Mouse (Mus musculus) forebrain, embryonic 12.5 days (tissue): ENCODE data around the gene D130043K22Rik. TPM values are rescaled to one million over a fixed set of nuclear protein-coding genes. Genes with fewer than 3 reads are reported as not detected.

Experiments used
- ATAC-seq: fragments of 200-750 bp; cut with Nextera tagmentation; 2 replicates; pipeline ENCODE4 v1.8.0; 2017; ENCODE audit warnings: moderate TSS enrichment; ENCODE audit not compliant: low FRiP score
- H3K27ac ChIP-seq: fragments of 300-500 bp; sonication (generic); 2 replicates; pipeline ENCODE4 v1.5.1; 2016; ENCODE audit warnings: mild to moderate bottlenecking
- H3K27me3 ChIP-seq: fragments of 300-500 bp; sonication (generic); 2 replicates; pipeline ENCODE4 v1.6.1; 2016; ENCODE audit warnings: mild to moderate bottlenecking
- H3K36me3 ChIP-seq: fragments of 300-500 bp; sonication (generic); replicated peaks from 2 replicates; pipeline ENCODE4 v1.6.1; 2016; ENCODE audit warnings: mild to moderate bottlenecking
- H3K4me1 ChIP-seq: fragments of 300-500 bp; sonication (generic); 2 replicates; pipeline ENCODE4 v1.6.1; 2016
- H3K4me2 ChIP-seq: fragments of 300-500 bp; sonication (generic); 2 replicates; pipeline ENCODE4 v1.6.1; 2016; ENCODE audit warnings: mild to moderate bottlenecking, moderate library complexity
- H3K4me3 ChIP-seq: fragments of 300-500 bp; sonication (generic); replicated peaks from 2 replicates; pipeline ENCODE4 v1.5.1; 2016; ENCODE audit warnings: mild to moderate bottlenecking
- H3K9ac ChIP-seq: fragments of 300-500 bp; sonication (generic); 2 replicates; pipeline ENCODE4 v1.6.1; 2016; ENCODE audit warnings: mild to moderate bottlenecking
- H3K9me3 ChIP-seq: fragments of 300-500 bp; sonication (generic); 2 replicates; pipeline ENCODE4 v1.6.1; 2016
- WGBS: fragments of 180-500 bp; shearing (Covaris S2); methylation state at CpG from one replicate; pipeline ENCODE4 v1.1.7; 2016; 5-methylcytosine and 5-hydroxymethylcytosine counted together
- polyA plus RNA-seq: library from polyadenylated mRNA; unstranded; fragments of >200 nt; fragmentation: Nextera tagmentation; extraction: Ambion mirVana; gene quantifications from 2 replicates; pipeline ENCODE4 v1.2.1, GENCODE M21; 2016

Gene D130043K22Rik
- 1.1 and 1.6 TPM in 2 replicates for polyA plus RNA-seq

GRCm38 (mm10) chr13:24844983-24845955, at the start of gene D130043K22Rik:
D130043K22Rik (plus strand) TSS chr13:24845135.
- ATAC-seq, result peak; percentile 95
- 9% methylated on average over 40 of the region's 40 CpGs for WGBS
- no peaks in the 10 kb centered on the region for H3K9me3 ChIP-seq
- H3K4me3 ChIP-seq, result peak within 1 kb of the TSS; percentile 56
- H3K4me2 ChIP-seq, result peak within 1 kb of the TSS; percentile 91
- H3K4me1 ChIP-seq, result peaks cover 12% of the 10 kb centered on the region
- H3K27me3 ChIP-seq, result no peaks in the 10 kb centered on the region
- H3K27ac ChIP-seq, result no peak within 1 kb of the TSS
- peaks cover 11% of the 10 kb centered on the region for H3K36me3 ChIP-seq
- peak within 1 kb of the TSS; percentile 54 for H3K9ac ChIP-seq

GRCm38 (mm10) chr13:24798686-24799085, 46.2 kb upstream of the D130043K22Rik start:
- 98% methylated on average over 4 of the region's 4 CpGs for WGBS
- H3K9ac ChIP-seq, result no peak overlapping the region
- H3K9me3 ChIP-seq, result no peaks in the 10 kb centered on the region
- H3K4me3 ChIP-seq, result no peak overlapping the region
- peaks cover 12% of the 10 kb centered on the region for H3K4me1 ChIP-seq
- no peak for ATAC-seq
- no peaks in the 10 kb centered on the region for H3K36me3 ChIP-seq
- H3K27me3 ChIP-seq, result no peaks in the 10 kb centered on the region
- H3K4me2 ChIP-seq, result no peak overlapping the region
- H3K27ac ChIP-seq, result no peak overlapping the region

- no peak for ATAC-seq
- H3K27ac ChIP-seq, result no peak overlapping the region
- no peaks in the 10 kb centered on the region for H3K9me3 ChIP-seq
- no peaks in the 10 kb centered on the region for H3K27me3 ChIP-seq
- no peaks in the 10 kb centered on the region for H3K36me3 ChIP-seq
- peak overlapping the region; percentile 82 for H3K4me2 ChIP-seq
- peaks cover 18% of the 10 kb centered on the region for H3K4me1 ChIP-seq
- peak overlapping the region; percentile 100 for H3K4me3 ChIP-seq
- peak overlapping the region; percentile 68; the same call in 1 of the 2 replicates for H3K9ac ChIP-seq
- 77% methylated on average over 5 of the region's 5 CpGs for WGBS
Observed at GRCm38 (mm10) chr13:24799378-24799777, 45.6 kb upstream of the D130043K22Rik start.

GRCm38 (mm10) chr13:24799925-24800673, 44.8 kb upstream of the D130043K22Rik start:
- H3K9ac ChIP-seq, result peak overlapping the region; percentile 68
- peak overlapping the region; percentile 99 for H3K27ac ChIP-seq
- WGBS, result under 1% methylated on average over 31 of the region's 31 CpGs
- peak overlapping the region; percentile 82 for H3K4me2 ChIP-seq
- H3K9me3 ChIP-seq, result no peaks in the 10 kb centered on the region
- no peaks in the 10 kb centered on the region for H3K27me3 ChIP-seq
- no peaks in the 10 kb centered on the region for H3K36me3 ChIP-seq
- H3K4me1 ChIP-seq, result peaks cover 22% of the 10 kb centered on the region
- ATAC-seq, result peak; percentile 31
- H3K4me3 ChIP-seq, result peak overlapping the region; percentile 100

GRCm38 (mm10) chr13:24800674-24801307, 44.1 kb upstream of the D130043K22Rik start:
- no peaks in the 10 kb centered on the region for H3K9me3 ChIP-seq
- ATAC-seq, result peak; percentile 97
- peak overlapping the region; percentile 100 for H3K4me3 ChIP-seq
- H3K36me3 ChIP-seq, result peaks cover 5% of the 10 kb centered on the region
- no peaks in the 10 kb centered on the region for H3K27me3 ChIP-seq
- peak overlapping the region; percentile 99 for H3K27ac ChIP-seq
- H3K4me2 ChIP-seq, result peak overlapping the region; percentile 82
- H3K4me1 ChIP-seq, result peaks cover 26% of the 10 kb centered on the region
- WGBS, result under 1% methylated on average over 42 of the region's 42 CpGs
- H3K9ac ChIP-seq, result peak overlapping the region; percentile 99

- Histone ChIP-seq H3K36me3 (peaks cover 8% of the 10 kb centered on the region), H3K9me3 (no peaks in the 10 kb centered on the region), H3K4me1 (peaks cover 26% of the 10 kb centered on the region), H3K27me3 (no peaks in the 10 kb centered on the region), H3K9ac (peak within 1 kb of the TSS; percentile 99), H3K4me3 (peak within 1 kb of the TSS; percentile 100), H3K27ac (peak within 1 kb of the TSS; percentile 99), H3K4me2 (peak within 1 kb of the TSS; percentile 82)
- 1% methylated on average over 61 of the region's 74 CpGs for WGBS
- peak; percentile 57 for ATAC-seq
Observed at GRCm38 (mm10) chr13:24801308-24801921, 43.5 kb upstream of the D130043K22Rik start, which contains the start of gene BC005537. BC005537 (plus strand) TSS chr13:24801657.

- H3K9ac ChIP-seq, result peak overlapping the region; percentile 99
- peak overlapping the region; percentile 99 for H3K27ac ChIP-seq
- ATAC-seq, result no peak
- H3K36me3 ChIP-seq, result peaks cover 13% of the 10 kb centered on the region
- WGBS, result under 1% methylated on average over 26 of the region's 26 CpGs
- H3K4me3 ChIP-seq, result peak overlapping the region; percentile 100
- H3K4me1 ChIP-seq, result peaks cover 26% of the 10 kb centered on the region
- no peaks in the 10 kb centered on the region for H3K27me3 ChIP-seq
- H3K4me2 ChIP-seq, result peak overlapping the region; percentile 82
- no peaks in the 10 kb centered on the region for H3K9me3 ChIP-seq
Observed at GRCm38 (mm10) chr13:24802131-24802691, 42.7 kb upstream of the D130043K22Rik start.

- 21% methylated on average over 2 of the region's 2 CpGs for WGBS
- ATAC-seq, result no peak
- peaks cover 23% of the 10 kb centered on the region for H3K36me3 ChIP-seq
- H3K27me3 ChIP-seq, result no peaks in the 10 kb centered on the region
- H3K9me3 ChIP-seq, result no peaks in the 10 kb centered on the region
- peak overlapping the region; percentile 99 for H3K9ac ChIP-seq
- peak overlapping the region; percentile 82 for H3K4me2 ChIP-seq
- H3K27ac ChIP-seq, result no peak overlapping the region
- H3K4me1 ChIP-seq, result peaks cover 26% of the 10 kb centered on the region
- peak overlapping the region; percentile 100 for H3K4me3 ChIP-seq
Observed at GRCm38 (mm10) chr13:24803196-24803595, 41.7 kb upstream of the D130043K22Rik start.

- no peaks in the 10 kb centered on the region for H3K9me3 ChIP-seq
- H3K4me1 ChIP-seq, result peaks cover 26% of the 10 kb centered on the region
- peaks cover 49% of the 10 kb centered on the region for H3K36me3 ChIP-seq
- no peak overlapping the region for H3K4me3 ChIP-seq
- H3K9ac ChIP-seq, result no peak overlapping the region
- no peak overlapping the region for H3K27ac ChIP-seq
- ATAC-seq, result no peak
- no peaks in the 10 kb centered on the region for H3K27me3 ChIP-seq
- no peak overlapping the region for H3K4me2 ChIP-seq
Observed at GRCm38 (mm10) chr13:24806079-24806478, 38.9 kb upstream of the D130043K22Rik start.

- Histone ChIP-seq H3K36me3 (peaks cover 75% of the 10 kb centered on the region), H3K4me2 (no peak overlapping the region), H3K27me3 (no peaks in the 10 kb centered on the region), H3K27ac (no peak overlapping the region), H3K9me3 (no peaks in the 10 kb centered on the region), H3K4me1 (no peaks in the 10 kb centered on the region), H3K9ac (no peak overlapping the region), H3K4me3 (no peak overlapping the region)
- ATAC-seq, result no peak
- WGBS, result 95% methylated on average over 2 of the region's 2 CpGs
Observed at GRCm38 (mm10) chr13:24812521-24812920, 32.4 kb upstream of the D130043K22Rik start.

- Histone ChIP-seq H3K4me3 (no peak overlapping the region), H3K36me3 (peaks cover 65% of the 10 kb centered on the region), H3K27me3 (no peaks in the 10 kb centered on the region), H3K27ac (no peak overlapping the region), H3K9me3 (no peaks in the 10 kb centered on the region), H3K4me1 (no peaks in the 10 kb centered on the region), H3K4me2 (no peak overlapping the region), H3K9ac (no peak overlapping the region)
- WGBS, result 78% methylated on average over 1 of the region's 1 CpGs
- ATAC-seq, result no peak
Observed at GRCm38 (mm10) chr13:24814616-24815015, 30.3 kb upstream of the D130043K22Rik start.
